In the genomic region with DNA sequence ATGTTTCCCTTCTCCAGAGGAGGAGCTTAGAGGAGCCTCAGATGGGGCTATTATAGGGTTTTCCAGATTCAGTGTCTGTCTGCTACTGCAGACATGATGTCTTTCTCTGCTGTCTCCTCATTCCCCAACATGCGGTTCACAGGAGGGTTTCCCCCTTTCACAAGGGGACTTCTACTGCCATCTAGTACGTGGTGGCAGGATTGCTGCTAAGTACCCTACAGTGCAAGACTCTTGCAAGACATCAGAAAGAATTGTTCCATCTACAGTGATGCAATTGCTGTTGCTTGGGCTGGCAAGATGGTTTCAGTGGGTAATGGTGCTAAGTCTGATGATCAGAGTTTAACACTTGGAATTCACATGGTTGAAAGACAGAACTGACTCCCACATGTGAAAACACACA, we compare ENCODE assay signal across 11 mouse cellular contexts. TPM values are rescaled to one million over a fixed set of nuclear protein-coding genes. Genes with fewer than 3 reads are reported as not detected.
DNase-seq lines count a peak whose midpoint lies in the region; ATAC-seq and TF ChIP-seq lines count a peak whose summit lies in the region.
"Had no signal": no experiment of that assay in that cellular context is flagged by ENCODE, and none has a peak within 500 bp of the region (broad histone marks: within the 10 kb centered on the region; RNA-seq: fewer than 3 reads in every experiment).

No protein-coding gene starts in this region.

- H3K4me1 ChIP-seq in thymus, adult 2 months (replicated peaks; ENCODE audit: control insufficient read depth, insufficient read depth, low read length), result peaks cover 21% of the 10 kb centered on the region
- H3K4me1 ChIP-seq: midbrain, embryonic 12.5 days had no signal

- no peaks in the 10 kb centered on the region for H3K36me3 ChIP-seq in thymus, adult 2 months (ENCODE audit: control insufficient read depth, insufficient read depth, low read length)
- H3K36me3 ChIP-seq: embryonic facial prominence, embryonic 13.5 days; midbrain, embryonic 12.5 days had no signal

- H3K27me3 ChIP-seq in thymus, adult 2 months (ENCODE audit: control insufficient read depth, insufficient read depth, low read length), result no peaks in the 10 kb centered on the region
- H3K27me3 ChIP-seq: embryonic facial prominence, embryonic 13.5 days; midbrain, embryonic 12.5 days had no signal

- H3K27ac ChIP-seq in thymus, adult 2 months (ENCODE audit: control insufficient read depth, insufficient read depth, low read length), result no peak overlapping the region
- H3K27ac ChIP-seq: embryonic facial prominence, embryonic 13.5 days; midbrain, embryonic 12.5 days had no signal

- peak; percentile 76 for ATAC-seq in inflammation-experienced regulatory T-cells, adult 6 months

- H3K4me3 ChIP-seq in thymus, adult 2 months (ENCODE audit: control insufficient read depth, insufficient read depth, low read length), result no peak overlapping the region
- H3K4me3 ChIP-seq: embryonic facial prominence, embryonic 13.5 days; midbrain, embryonic 12.5 days had no signal

- DNase-seq in adrenal gland, postnatal 14 days, result peak; percentile 54
- DNase-seq in adrenal gland, postnatal 36 days, result no peak
- DNase-seq in left cerebral cortex, postnatal 14 days (ENCODE audit: low spot score in 2 of 2), result peak; percentile 14 to 43
- DNase-seq in left cerebral cortex, adult 9 months (ENCODE audit: low spot score in 2 of 2), result no peak
- DNase-seq in thymus, adult 2 months, result peak; percentile 60
- no peak for DNase-seq in gastrocnemius, postnatal 4 days (ENCODE audit: low spot score in 2 of 2)
- no peak for DNase-seq in frontal cortex, adult 2 months (ENCODE audit: extremely low spot score in 1 of 2, low spot score in 1 of 2)

- WGBS in thymus, adult 2 months, result 13% methylated on average over 2 of the region's 2 CpGs

- no peak for TF ChIP-seq POLR2A in thymus, adult 2 months (IDR thresholded peaks at IDR 0.05; ENCODE audit: control insufficient read depth, extremely low read depth, insufficient read depth, low read length, poor library complexity)

- intact Hi-C loops in left cerebral cortex, postnatal 14 days (cut with DNase I), result no loop called here

- no peak for TF ChIP-seq CTCF in thymus, adult 2 months (IDR thresholded peaks at IDR 0.05; ENCODE audit: borderline replicate concordance, control insufficient read depth, extremely low read depth, insufficient read depth, low read length, poor library complexity)

RNA-seq across cellular contexts. Expression of a gene that starts 32.6 kb away (rescaled TPM):
- 4.4 TPM in 1 of 2 replicates, not detected in the other for total RNA-seq in adrenal gland, postnatal 14 days (2021)
- total RNA-seq in adrenal gland, postnatal 36 days (2021), result not detected
- not detected for total RNA-seq in left cerebral cortex, postnatal 14 days (2021)
- polyA plus RNA-seq in inflammation-experienced regulatory T-cells, adult 6 months (2017; shearing (Covaris generic)), result not detected
- polyA plus RNA-seq in thymus, adult 2 months (2012; rRNA removed), result 65.9 and 174 TPM in 2 replicates
- total RNA-seq in gastrocnemius, postnatal 4 days (2021), result 1 to 10 TPM; 1.7 to 5.3 TPM
- 0.42 and 0.44 TPM in 2 replicates for polyA plus RNA-seq in frontal cortex, adult 2 months (2012; rRNA removed)
- polyA plus RNA-seq: C2C12; embryonic facial prominence, embryonic 13.5 days; midbrain, embryonic 12.5 days had no signal

Comparison
In these comparisons a context has a peak if more than half of its experiments do, and no peak if none do; other contexts are left out.
1. DNase-seq: peak in adrenal gland, postnatal 14 days (single experiment), left cerebral cortex, postnatal 14 days (2 of 2) and thymus, adult 2 months (single experiment); none in adrenal gland, postnatal 36 days (0 of 2), left cerebral cortex, adult 9 months (0 of 2), gastrocnemius, postnatal 4 days (0 of 2) and frontal cortex, adult 2 months (0 of 2).